ENCODE assay signal across 8 mouse cellular contexts in genomic region chr11:80378452-80379068, GRCm38 (mm10). TPM values are rescaled to one million over a fixed set of nuclear protein-coding genes. Genes with fewer than 3 reads are reported as not detected.
A peak's percentile ranks its signal among the peaks of the same experiment; 100 is the strongest.
DNase-seq lines count a peak whose midpoint lies in the region; ATAC-seq and TF ChIP-seq lines count a peak whose summit lies in the region.
"Not testable (repeated sequence)": the region's sequence is repeated elsewhere in the genome, so short reads cannot be mapped to it uniquely, and the experiment has no call there.

No protein-coding gene starts in this region.

- not testable (repeated sequence) for H3K4me1 ChIP-seq in bone marrow macrophage, adult 2 months (ENCODE audit: control insufficient read depth, insufficient read depth, low read length); intestine, embryonic 16.5 days (ENCODE audit: control insufficient read depth, insufficient read depth, low read length); neural tube, embryonic 14.5 days (ENCODE audit: control insufficient read depth, insufficient read depth, low read length)
- H3K4me1 ChIP-seq in forebrain, embryonic 13.5 days, result peaks cover 18% of the 10 kb centered on the region
- H3K4me1 ChIP-seq in heart, embryonic 15.5 days (replicated peaks), result peaks cover 14% of the 10 kb centered on the region; the same call in 1 of the 2 replicates
- H3K4me1 ChIP-seq in limb, embryonic 15.5 days, result 0 out of 2 replicates have a peak, but pooled peaks cover 14% of the 10 kb centered on the region
- H3K4me1 ChIP-seq in megakaryocyte, embryonic 14.5 days, result peaks cover 30% of the 10 kb centered on the region

- WGBS in forebrain, embryonic 13.5 days, result 67% methylated on average over 2 of the region's 2 CpGs
- 49% methylated on average over 2 of the region's 2 CpGs for WGBS in heart, embryonic 15.5 days
- WGBS in intestine, embryonic 16.5 days, result 66% methylated on average over 2 of the region's 2 CpGs
- 71% methylated on average over 2 of the region's 2 CpGs for WGBS in limb, embryonic 15.5 days
- WGBS in neural tube, embryonic 14.5 days, result 58% methylated on average over 2 of the region's 2 CpGs

- TF ChIP-seq POLR2A in bone marrow macrophage, adult 2 months (IDR thresholded peaks at IDR 0.05; ENCODE audit: borderline replicate concordance, low read depth, low read length), result not testable (repeated sequence)

- H3K9me3 ChIP-seq in forebrain, embryonic 13.5 days (replicated peaks); heart, embryonic 15.5 days (replicated peaks); intestine, embryonic 16.5 days (ENCODE audit: control insufficient read depth, low read length); limb, embryonic 15.5 days; megakaryocyte, embryonic 14.5 days; neural tube, embryonic 14.5 days (ENCODE audit: control insufficient read depth, low read length): not testable (repeated sequence)

- H3K4me3 ChIP-seq in bone marrow macrophage, adult 2 months (ENCODE audit: insufficient read depth, low read length), result peak overlapping the region; percentile 93; the same call in 1 of the 2 replicates
- peak overlapping the region; percentile 84 for H3K4me3 ChIP-seq in forebrain, embryonic 13.5 days
- H3K4me3 ChIP-seq in heart, embryonic 15.5 days, result peak overlapping the region; percentile 75
- H3K4me3 ChIP-seq in intestine, embryonic 16.5 days (ENCODE audit: low read length), result peak overlapping the region; percentile 85
- H3K4me3 ChIP-seq in limb, embryonic 15.5 days, result peak overlapping the region; percentile 73
- H3K4me3 ChIP-seq in megakaryocyte, embryonic 14.5 days (replicated peaks), result peak overlapping the region; percentile 95
- H3K4me3 ChIP-seq in neural tube, embryonic 14.5 days (ENCODE audit: low read depth, low read length), result peak overlapping the region; percentile 82

- not testable (repeated sequence) for H3K27me3 ChIP-seq in forebrain, embryonic 13.5 days; heart, embryonic 15.5 days; intestine, embryonic 16.5 days (replicated peaks; ENCODE audit: control insufficient read depth, insufficient read depth, low read length); limb, embryonic 15.5 days; megakaryocyte, embryonic 14.5 days (replicated peaks); neural tube, embryonic 14.5 days (ENCODE audit: control insufficient read depth, insufficient read depth, low read length)

- ATAC-seq in forebrain, embryonic 13.5 days; heart, embryonic 15.5 days (replicated peaks; ENCODE audit: insufficient number of reproducible peaks, insufficient read depth, low FRiP score, low read depth); intestine, embryonic 16.5 days; limb, embryonic 15.5 days (ENCODE audit: insufficient number of reproducible peaks, low FRiP score, low TSS enrichment, low read depth); neural tube, embryonic 14.5 days (ENCODE audit: low read depth): not testable (repeated sequence)

- H3K27ac ChIP-seq in bone marrow macrophage, adult 2 months (ENCODE audit: insufficient read depth, low read depth, low read length); intestine, embryonic 16.5 days (ENCODE audit: low read length); limb, embryonic 15.5 days: not testable (repeated sequence)
- peak overlapping the region; percentile 94 for H3K27ac ChIP-seq in forebrain, embryonic 13.5 days
- peak overlapping the region; percentile 82; the same call in 1 of the 2 replicates for H3K27ac ChIP-seq in heart, embryonic 15.5 days
- H3K27ac ChIP-seq in neural tube, embryonic 14.5 days (ENCODE audit: low read depth, low read length), result peak overlapping the region; percentile 92; the same call in 1 of the 2 replicates

- peak overlapping the region; percentile 86 for H3K4me2 ChIP-seq in forebrain, embryonic 13.5 days
- peak overlapping the region; percentile 85 for H3K4me2 ChIP-seq in heart, embryonic 15.5 days
- peak overlapping the region; percentile 72 for H3K4me2 ChIP-seq in intestine, embryonic 16.5 days (ENCODE audit: low read depth, low read length)
- peak overlapping the region; percentile 82 for H3K4me2 ChIP-seq in limb, embryonic 15.5 days
- H3K4me2 ChIP-seq in neural tube, embryonic 14.5 days (ENCODE audit: low read depth, low read length), result peak overlapping the region; percentile 60

- TF ChIP-seq CTCF in bone marrow macrophage, adult 2 months (IDR thresholded peaks at IDR 0.05; ENCODE audit: low read depth, low read length), result not testable (repeated sequence)

- H3K36me3 ChIP-seq in forebrain, embryonic 13.5 days (ENCODE audit: poor library complexity, severe bottlenecking), result peaks cover 18% of the 10 kb centered on the region
- not testable (repeated sequence) for H3K36me3 ChIP-seq in heart, embryonic 15.5 days; intestine, embryonic 16.5 days (ENCODE audit: control insufficient read depth, insufficient read depth, low read length); neural tube, embryonic 14.5 days (ENCODE audit: control insufficient read depth, insufficient read depth, low read length)
- H3K36me3 ChIP-seq in limb, embryonic 15.5 days, result peaks cover 16% of the 10 kb centered on the region
- H3K36me3 ChIP-seq in megakaryocyte, embryonic 14.5 days (replicated peaks; ENCODE audit: low read length), result peaks cover 28% of the 10 kb centered on the region

- peak; percentile 44 for DNase-seq in 3T3-L1 (ENCODE audit: low read depth, low spot score)

- peak overlapping the region; percentile 99; the same call in 1 of the 2 replicates for H3K9ac ChIP-seq in forebrain, embryonic 13.5 days
- H3K9ac ChIP-seq in heart, embryonic 15.5 days, result 0 out of 2 replicates have a peak overlapping the region, but pooled peaks have one; percentile 93
- peak overlapping the region; percentile 96 for H3K9ac ChIP-seq in intestine, embryonic 16.5 days (ENCODE audit: low read depth, low read length)
- not testable (repeated sequence) for H3K9ac ChIP-seq in limb, embryonic 15.5 days
- H3K9ac ChIP-seq in neural tube, embryonic 14.5 days (replicated peaks; ENCODE audit: low read depth, low read length), result peak overlapping the region; percentile 94; the same call in 1 of the 2 replicates

RNA-seq across cellular contexts. Expression of gene 5730455P16Rik, which starts 0.7 kb away (rescaled TPM):
- 12.5 and 15.2 TPM in 2 replicates for polyA plus RNA-seq in bone marrow macrophage, adult 2 months (2012; ENCODE audit: insufficient read depth, insufficient read length, missing spikeins)
- 30.3 and 32.3 TPM in 2 replicates for polyA plus RNA-seq in forebrain, embryonic 13.5 days (2015; fragmentation: Nextera tagmentation; extraction: Ambion mirVana)
- polyA plus RNA-seq in heart, embryonic 15.5 days (2015; fragmentation: Nextera tagmentation; extraction: Ambion mirVana), result 15.7 and 17.4 TPM in 2 replicates
- polyA plus RNA-seq in intestine, embryonic 16.5 days (2015; fragmentation: Nextera tagmentation; extraction: Ambion mirVana), result 11.5 and 14.9 TPM in 2 replicates
- 21.2 and 21.6 TPM in 2 replicates for polyA plus RNA-seq in limb, embryonic 15.5 days (2015; fragmentation: Nextera tagmentation; extraction: Ambion mirVana)
- polyA plus RNA-seq in megakaryocyte, embryonic 14.5 days (2012; ENCODE audit: insufficient read depth, low replicate concordance), result 0.60 and 1.8 TPM in 2 replicates
- 37.2 and 46.4 TPM in 2 replicates for polyA plus RNA-seq in neural tube, embryonic 14.5 days (2014; fragmentation: Nextera tagmentation; extraction: Ambion mirVana)

RNA-seq across cellular contexts. Expression of gene Zfp207, which starts 4.5 kb away (rescaled TPM):
- 148 and 154 TPM in 2 replicates for polyA plus RNA-seq in bone marrow macrophage, adult 2 months (2012; ENCODE audit: insufficient read depth, insufficient read length, missing spikeins)
- 266 and 272 TPM in 2 replicates for polyA plus RNA-seq in forebrain, embryonic 13.5 days (2015; fragmentation: Nextera tagmentation; extraction: Ambion mirVana)
- polyA plus RNA-seq in heart, embryonic 15.5 days (2015; fragmentation: Nextera tagmentation; extraction: Ambion mirVana), result 127 and 139 TPM in 2 replicates
- polyA plus RNA-seq in intestine, embryonic 16.5 days (2015; fragmentation: Nextera tagmentation; extraction: Ambion mirVana), result 170 and 172 TPM in 2 replicates
- polyA plus RNA-seq in limb, embryonic 15.5 days (2015; fragmentation: Nextera tagmentation; extraction: Ambion mirVana), result 193 and 196 TPM in 2 replicates
- 11.3 and 21.4 TPM in 2 replicates for polyA plus RNA-seq in megakaryocyte, embryonic 14.5 days (2012; ENCODE audit: insufficient read depth, low replicate concordance)
- 211 and 212 TPM in 2 replicates for polyA plus RNA-seq in neural tube, embryonic 14.5 days (2014; fragmentation: Nextera tagmentation; extraction: Ambion mirVana)

RNA-seq across cellular contexts. Expression of gene Psmd11, which starts 49.9 kb away (rescaled TPM):
- 64.7 and 65.0 TPM in 2 replicates for polyA plus RNA-seq in bone marrow macrophage, adult 2 months (2012; ENCODE audit: insufficient read depth, insufficient read length, missing spikeins)
- polyA plus RNA-seq in forebrain, embryonic 13.5 days (2015; fragmentation: Nextera tagmentation; extraction: Ambion mirVana), result 370 and 373 TPM in 2 replicates
- 177 and 193 TPM in 2 replicates for polyA plus RNA-seq in heart, embryonic 15.5 days (2015; fragmentation: Nextera tagmentation; extraction: Ambion mirVana)
- polyA plus RNA-seq in intestine, embryonic 16.5 days (2015; fragmentation: Nextera tagmentation; extraction: Ambion mirVana), result 259 and 281 TPM in 2 replicates
- polyA plus RNA-seq in limb, embryonic 15.5 days (2015; fragmentation: Nextera tagmentation; extraction: Ambion mirVana), result 292 and 301 TPM in 2 replicates
- 11.2 and 54.6 TPM in 2 replicates for polyA plus RNA-seq in megakaryocyte, embryonic 14.5 days (2012; ENCODE audit: insufficient read depth, low replicate concordance)
- 255 and 303 TPM in 2 replicates for polyA plus RNA-seq in neural tube, embryonic 14.5 days (2014; fragmentation: Nextera tagmentation; extraction: Ambion mirVana)
